Mouse (Mus musculus): ENCODE results near the gene Ppp2r5c.

The Ppp2r5c gene

GRCm38 (mm10) chr12:110446290-110447170 lies at the start of gene Ppp2r5c:
Ppp2r5c (plus strand) TSS chr12:110447120.
- peak; percentile 93 to 94 for DNase-seq

GRCm38 (mm10) chr12:110398351-110398750 lies 48.6 kb upstream of the Ppp2r5c start:
- DNase-seq, result peak; percentile 53 to 61

- no peak for DNase-seq
Measured at GRCm38 (mm10) chr12:110399161-110399560, 47.8 kb upstream of the Ppp2r5c start.

GRCm38 (mm10) chr12:110400936-110401335 lies 46.0 kb upstream of the Ppp2r5c start:
- DNase-seq, result no peak

GRCm38 (mm10) chr12:110401871-110402270 lies 45.0 kb upstream of the Ppp2r5c start:
- no peak for DNase-seq

DNA sequence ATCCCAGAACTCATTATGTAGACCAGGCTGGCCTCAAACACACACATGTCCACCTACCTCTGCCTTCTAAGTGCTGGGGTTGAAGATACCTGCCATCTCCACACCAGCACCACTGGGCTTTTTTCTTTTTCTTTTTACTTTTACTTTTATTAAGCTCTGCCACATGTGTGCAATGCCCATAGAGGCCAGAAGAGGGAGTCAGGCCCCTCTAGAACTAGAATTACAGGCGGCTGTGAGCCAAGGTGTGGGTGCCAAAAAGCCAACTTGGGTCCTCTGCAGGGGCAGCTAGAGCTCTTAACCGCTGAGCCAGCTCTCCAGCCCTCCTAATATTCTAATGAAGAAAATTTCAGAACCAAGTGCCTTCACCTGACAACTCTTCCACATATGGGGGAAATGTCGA lies 30.7 kb upstream of the Ppp2r5c start:
- peak in 1 of 2 experiments; percentile 20 for DNase-seq

DNA sequence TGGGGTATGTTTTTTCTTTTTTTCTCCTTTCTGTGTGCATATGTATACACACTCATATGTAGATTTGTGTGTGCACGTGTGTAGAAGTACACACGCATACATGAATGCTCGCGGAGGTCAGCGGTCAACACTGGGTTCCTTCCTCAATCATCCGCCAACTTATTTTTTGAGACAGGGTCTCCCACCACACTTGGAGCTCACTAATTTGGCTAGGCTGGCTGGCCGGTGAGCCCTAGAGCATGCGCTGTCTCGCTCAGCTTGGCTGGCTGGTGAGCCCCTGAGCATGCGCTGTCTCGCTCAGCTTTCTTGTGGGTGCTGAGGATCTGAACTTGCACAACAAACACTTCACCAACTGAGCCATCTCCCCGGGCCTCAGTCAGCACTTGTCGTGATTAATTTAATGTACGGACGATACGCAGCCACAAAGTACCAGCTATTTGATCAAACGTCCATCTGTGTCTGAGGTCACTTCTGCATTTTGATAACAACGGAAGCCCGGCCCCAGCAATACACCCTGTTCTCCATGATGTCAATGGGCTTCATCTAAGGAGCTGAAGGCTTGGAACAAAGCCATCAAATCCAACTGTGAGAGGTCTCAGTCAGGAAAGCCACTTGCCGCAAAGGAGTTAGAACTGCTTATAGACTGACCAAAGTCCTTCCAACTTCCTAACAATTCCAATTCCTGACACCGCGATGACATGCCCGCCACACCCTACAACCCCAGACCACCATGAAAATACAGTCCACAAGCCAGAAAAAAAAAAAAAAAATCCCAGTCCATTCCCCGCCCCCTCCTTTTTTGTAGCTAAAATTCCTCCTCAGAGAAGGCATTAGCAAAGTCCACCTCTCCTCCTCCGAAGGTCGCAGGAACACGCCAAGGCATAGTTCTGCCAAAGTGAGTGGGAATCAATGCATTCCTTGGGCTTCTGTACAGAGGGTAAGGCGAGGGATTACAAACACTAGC lies 29.6 kb upstream of the Ppp2r5c start:
- no peak for DNase-seq

GRCm38 (mm10) chr12:110417987-110418734 lies 28.8 kb upstream of the Ppp2r5c start:
- DNase-seq, result peak; percentile 11 to 20

DNA sequence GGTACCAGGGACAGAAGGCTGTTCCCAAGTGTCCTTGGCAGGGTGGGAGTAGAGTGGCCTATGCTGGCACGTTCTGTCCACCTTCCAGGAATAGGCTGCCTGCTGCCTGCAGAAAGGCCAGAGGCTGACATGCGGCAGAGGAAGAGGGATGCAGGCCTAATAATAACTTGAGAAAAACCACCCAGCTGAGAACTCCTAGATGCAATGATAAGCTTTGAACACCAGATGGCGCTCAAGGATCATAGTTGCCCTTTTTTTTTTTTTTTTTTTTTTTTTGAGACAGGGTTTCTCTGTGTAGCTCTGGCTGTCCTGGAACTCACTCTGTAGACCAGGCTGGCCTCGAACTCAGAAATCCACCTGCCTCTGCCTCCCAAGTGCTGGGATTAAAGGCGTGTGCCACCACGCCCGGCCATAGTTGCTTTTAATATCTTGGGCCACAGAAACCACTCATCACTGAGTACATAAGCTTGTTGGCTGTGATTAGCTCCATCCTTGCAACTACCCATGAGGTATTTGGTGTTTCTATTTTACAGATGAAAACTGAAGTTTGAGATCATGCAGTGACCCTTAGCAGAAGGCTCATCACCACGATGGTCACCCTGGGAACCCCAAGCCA lies 28.1 kb upstream of the Ppp2r5c start:
- peak in 1 of 2 experiments; percentile 5 for DNase-seq

- no peak for DNase-seq
Measured at GRCm38 (mm10) chr12:110419879-110420278, 27.0 kb upstream of the Ppp2r5c start.

DNA sequence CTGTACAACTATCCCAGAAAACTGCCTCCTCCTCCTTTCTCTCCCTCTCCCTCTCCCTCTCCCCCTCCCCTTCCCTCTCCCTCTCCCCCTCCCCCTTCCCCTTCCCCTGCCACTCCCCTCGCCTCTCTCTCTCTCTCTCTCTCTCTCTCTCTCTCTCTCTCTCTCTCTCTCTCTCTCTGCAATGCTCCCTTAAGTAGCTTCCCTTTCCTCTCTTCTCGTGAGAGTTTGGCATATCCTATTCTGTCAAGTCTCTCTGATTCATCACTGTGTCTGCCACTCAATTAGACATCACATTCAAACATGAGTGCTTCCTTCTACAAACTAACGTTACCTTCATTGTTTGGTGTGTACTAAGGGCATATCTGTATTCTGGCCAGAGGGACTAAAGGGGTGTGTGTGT lies 25.6 kb upstream of the Ppp2r5c start:
- DNase-seq, result no peak

DNA sequence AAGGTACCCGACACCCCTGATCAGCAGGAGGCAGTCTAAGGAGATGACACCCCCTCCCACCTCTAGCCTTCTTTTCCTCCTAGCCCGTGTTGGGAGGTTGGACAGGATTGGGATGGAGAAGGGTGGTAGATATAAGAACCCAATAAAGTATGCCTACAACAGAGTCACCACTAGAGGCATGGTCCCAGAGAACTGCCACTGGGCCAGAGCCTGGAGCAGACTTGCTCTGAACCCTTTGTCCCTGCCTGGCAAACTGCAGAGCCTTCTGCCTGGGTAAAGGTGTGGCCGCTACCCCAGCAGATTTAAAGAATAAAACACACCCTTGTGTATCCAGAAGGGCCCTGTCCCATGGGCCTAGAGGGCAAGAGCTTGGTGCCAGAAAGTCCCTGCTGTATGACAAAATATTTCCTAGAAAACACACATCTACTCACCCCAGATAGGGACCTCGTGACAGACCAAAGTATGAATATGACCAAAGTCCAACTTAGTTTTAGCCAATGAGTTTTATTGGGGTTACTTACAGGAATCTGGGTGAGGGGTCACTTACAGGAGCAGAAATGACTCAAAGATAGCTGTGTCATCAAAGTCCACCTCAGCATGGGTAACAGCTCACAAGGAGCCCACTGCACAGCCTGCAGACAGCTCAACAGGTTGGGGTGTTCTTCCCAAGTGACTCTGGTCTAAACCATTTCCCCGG lies 22.8 kb upstream of the Ppp2r5c start:
- DNase-seq, result no peak

GRCm38 (mm10) chr12:110426417-110427010 lies 20.4 kb upstream of the Ppp2r5c start:
- no peak for DNase-seq

GRCm38 (mm10) chr12:110429340-110429973 lies 17.5 kb upstream of the Ppp2r5c start:
- no peak for DNase-seq

DNA sequence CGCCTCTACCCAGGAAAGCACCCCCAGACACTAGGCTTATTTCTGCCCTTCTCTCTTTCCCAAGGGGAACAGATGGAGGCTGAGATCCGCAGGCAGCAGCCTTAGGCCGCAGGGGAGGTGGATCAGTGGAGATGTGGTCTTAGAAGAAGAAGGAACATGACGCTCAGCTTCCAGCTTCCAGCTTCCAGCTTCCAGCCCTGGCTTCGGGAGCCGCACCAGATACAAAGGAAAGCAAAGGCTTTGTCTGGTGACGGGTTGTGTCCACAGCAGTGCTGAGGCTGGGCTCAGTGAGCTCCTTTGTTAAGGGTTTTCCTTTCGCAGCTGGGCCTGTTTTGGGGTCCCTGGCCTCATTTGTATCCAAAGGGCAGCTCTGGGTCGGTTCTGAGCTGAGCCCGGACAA lies 16.9 kb upstream of the Ppp2r5c start:
- DNase-seq, result no peak

DNA sequence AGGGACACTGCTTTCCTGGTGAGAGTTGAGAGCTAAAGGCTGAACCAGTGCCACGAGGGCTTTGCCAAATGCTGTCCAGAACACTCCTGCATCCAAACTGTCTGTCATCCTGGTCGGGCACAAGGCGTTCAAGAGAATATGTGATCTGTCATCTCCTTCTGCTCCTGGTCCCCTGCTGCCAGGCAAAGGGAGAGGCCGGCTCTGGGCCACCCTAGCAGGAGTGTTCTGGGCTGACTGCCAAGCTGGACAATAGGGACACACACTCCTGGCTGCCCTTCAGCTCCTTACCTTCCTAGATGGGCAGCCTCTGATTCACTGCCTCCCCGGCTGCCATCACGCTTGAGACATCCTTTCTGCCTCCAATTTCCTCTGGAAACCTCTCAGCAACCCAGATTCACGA lies 15.1 kb upstream of the Ppp2r5c start:
- DNase-seq, result no peak

DNA sequence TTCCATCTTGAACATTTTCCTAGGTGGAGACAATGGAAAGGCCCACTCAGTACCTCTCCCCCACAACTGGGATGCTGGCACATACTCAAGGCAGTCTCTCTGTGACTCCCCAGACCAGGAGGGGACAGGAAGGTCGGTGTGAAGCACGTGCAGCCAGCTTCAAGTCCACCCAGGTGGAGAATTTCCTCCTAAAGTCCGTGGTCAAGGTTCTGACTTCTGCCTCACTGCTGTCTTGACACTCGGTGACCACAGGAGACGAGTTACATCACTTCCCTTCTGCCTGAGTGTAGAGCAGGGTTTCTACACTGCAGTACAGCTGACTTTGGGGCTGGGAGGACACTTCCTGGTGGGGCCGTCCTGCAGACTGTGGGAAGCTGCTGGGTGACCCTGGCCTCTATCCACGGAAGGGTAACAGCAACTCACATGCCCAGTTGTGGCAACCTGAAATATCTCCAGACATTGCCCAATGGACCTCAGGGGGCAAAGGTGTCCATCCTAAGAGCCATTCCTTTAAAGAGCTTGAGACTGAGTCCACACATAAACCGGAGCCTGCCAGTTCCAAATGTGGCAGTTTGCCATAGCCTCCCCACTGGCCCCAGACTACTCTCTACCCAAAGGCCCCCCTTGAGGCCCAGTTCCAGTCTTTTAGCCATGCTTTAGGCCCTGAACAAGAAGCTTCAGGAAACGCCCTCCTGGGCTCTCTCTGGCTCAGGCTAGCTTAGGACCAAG lies 10.1 kb upstream of the Ppp2r5c start:
- no peak for DNase-seq

- DNase-seq, result no peak
Measured at GRCm38 (mm10) chr12:110437367-110437703, 9.6 kb upstream of the Ppp2r5c start.

DNA sequence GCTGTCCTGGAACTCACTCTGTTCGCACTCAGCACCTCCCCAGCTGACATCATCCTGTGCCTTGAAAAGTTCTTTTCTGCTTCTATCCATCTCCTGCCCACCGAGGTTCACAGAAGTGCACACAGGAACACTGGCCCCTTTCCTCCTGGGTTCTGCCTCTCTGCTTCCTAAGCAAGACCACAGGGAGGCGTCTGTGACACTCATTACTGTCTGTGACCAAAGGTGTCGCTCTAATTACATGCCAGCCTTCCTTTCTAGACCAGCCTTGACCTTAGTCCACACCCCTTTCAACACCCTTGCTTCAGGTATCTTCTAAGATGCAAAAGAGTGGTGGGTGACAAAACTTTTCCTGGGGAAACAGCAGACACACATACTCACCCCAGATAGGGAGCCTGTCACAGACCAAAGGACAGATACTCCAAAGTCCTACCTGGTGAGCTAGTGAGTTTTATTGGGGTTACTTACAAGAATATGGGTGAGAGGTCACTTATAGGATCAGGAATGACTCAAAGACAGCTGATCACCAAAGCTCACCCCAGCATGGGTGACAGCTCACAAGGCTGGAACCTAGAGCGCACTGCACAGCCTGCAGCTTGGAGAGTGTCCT lies 8.4 kb upstream of the Ppp2r5c start:
- DNase-seq, result no peak

DNA sequence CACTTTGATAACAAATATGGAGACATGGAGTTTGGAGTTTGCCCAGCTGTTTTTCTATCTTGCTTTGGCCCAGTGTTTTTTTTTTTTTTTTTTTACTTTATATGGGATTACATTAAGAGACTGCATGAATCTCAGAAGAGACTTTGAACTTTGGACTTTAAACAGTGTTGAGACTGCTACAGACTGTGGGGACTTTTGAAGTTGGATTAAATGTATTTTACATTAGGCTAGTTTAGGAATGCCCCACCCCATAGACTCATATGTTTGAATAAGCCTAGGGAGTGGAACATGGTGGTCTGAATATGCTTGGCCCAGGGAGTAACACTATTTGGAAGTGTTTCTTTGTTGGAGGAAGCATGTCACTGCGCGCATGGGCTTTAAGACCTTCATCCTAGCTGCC lies 4.7 kb upstream of the Ppp2r5c start:
- no peak for DNase-seq

Measured in thymus, postnatal 36 days (tissue).